Mouse (Mus musculus): ENCODE results near the gene Tex48.

DNA sequence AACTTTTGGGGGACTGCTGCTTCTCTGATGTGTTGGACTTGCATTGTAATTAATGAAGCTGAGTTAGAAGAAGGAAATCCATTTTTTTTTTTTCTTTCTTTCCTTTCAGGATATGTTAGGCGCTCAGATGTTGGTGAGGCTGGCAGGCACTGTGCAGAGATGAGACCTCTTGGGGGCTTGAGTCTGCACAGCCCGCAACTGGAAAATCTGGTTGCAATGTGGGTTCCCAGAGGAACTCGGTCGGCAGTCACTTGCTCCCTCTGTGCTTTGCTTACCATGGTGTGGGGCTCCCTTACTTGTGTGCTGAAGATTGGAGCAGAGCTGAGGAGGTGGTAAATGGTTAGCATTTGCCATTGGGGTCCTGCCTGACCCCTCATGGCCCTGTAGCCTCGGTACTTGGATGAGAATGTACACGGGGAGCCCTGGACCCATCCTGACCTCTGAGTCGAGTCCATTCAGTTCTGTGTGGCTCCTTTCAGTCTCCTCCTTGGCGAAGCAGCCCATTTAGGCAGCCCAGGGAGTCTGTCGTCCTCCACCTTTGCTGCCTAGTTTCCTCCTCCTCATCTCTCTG is 63.0 kb downstream of the Tex48 start:
- TF ChIP-seq POLR2A (IDR thresholded peaks at IDR 0.05; ENCODE audit: borderline replicate concordance, extremely low read depth, insufficient read depth, insufficient read length, poor library complexity, severe bottlenecking) = no peak
- TF ChIP-seq CTCF (IDR thresholded peaks at IDR 0.05; ENCODE audit: borderline replicate concordance, extremely low read depth, insufficient read depth, insufficient read length) = no peak
